Mouse (Mus musculus) midbrain, embryonic 15.5 days (tissue): Measurements from ENCODE around the gene Fdps. TPM values are rescaled to one million over a fixed set of nuclear protein-coding genes. Genes with fewer than 3 reads are reported as not detected.
A peak's percentile ranks its signal among the peaks of the same experiment; 100 is the strongest.

ENCODE experiments used
- ATAC-seq: fragments of 200-750 bp; cut with Nextera tagmentation; replicated peaks from 2 replicates; pipeline ENCODE4 v1.8.0; 2017; ENCODE audit warnings: moderate TSS enrichment
- H3K27ac ChIP-seq: fragments of 300-500 bp; sonication (generic); 2 replicates; pipeline ENCODE4 v1.5.1; 2015; ENCODE audit warnings: mild to moderate bottlenecking, inconsistent platforms
- H3K27me3 ChIP-seq: fragments of 300-500 bp; sonication (generic); replicated peaks from 2 replicates; pipeline ENCODE4 v1.6.1; 2015; ENCODE audit warnings: inconsistent platforms
- H3K36me3 ChIP-seq: fragments of 300-500 bp; sonication (generic); replicated peaks from 2 replicates; pipeline ENCODE4 v1.6.1; 2015; ENCODE audit warnings: inconsistent platforms
- H3K4me1 ChIP-seq: fragments of 300-500 bp; sonication (generic); 2 replicates; pipeline ENCODE4 v1.6.1; 2015; ENCODE audit warnings: inconsistent platforms
- H3K4me2 ChIP-seq: fragments of 300-500 bp; sonication (generic); 2 replicates; pipeline ENCODE4 v1.6.1; 2015; ENCODE audit warnings: inconsistent platforms, mild to moderate bottlenecking, moderate library complexity
- H3K4me3 ChIP-seq: fragments of 300-500 bp; sonication (generic); 2 replicates; pipeline ENCODE4 v1.5.1; 2015; ENCODE audit warnings: mild to moderate bottlenecking, inconsistent platforms
- H3K9ac ChIP-seq: fragments of 300-500 bp; sonication (generic); 2 replicates; pipeline ENCODE4 v1.6.1; 2015; ENCODE audit warnings: mild to moderate bottlenecking, inconsistent platforms
- H3K9me3 ChIP-seq: fragments of 300-500 bp; sonication (generic); 2 replicates; pipeline ENCODE4 v1.6.1; 2016; ENCODE audit warnings: inconsistent platforms
- WGBS: fragments of 180-500 bp; shearing (Covaris S2); methylation state at CpG from one replicate; pipeline ENCODE4 v1.1.7; 2015; ENCODE audit warnings: mixed read lengths; 5-methylcytosine and 5-hydroxymethylcytosine counted together
- polyA plus RNA-seq: library from polyadenylated mRNA; unstranded; fragments of >200 nt; fragmentation: Nextera tagmentation; extraction: Ambion mirVana; gene quantifications from 2 replicates; pipeline ENCODE4 v1.2.1, GENCODE M21; 2015

Fdps gene
- 461 and 488 TPM in 2 replicates for polyA plus RNA-seq

DNA sequence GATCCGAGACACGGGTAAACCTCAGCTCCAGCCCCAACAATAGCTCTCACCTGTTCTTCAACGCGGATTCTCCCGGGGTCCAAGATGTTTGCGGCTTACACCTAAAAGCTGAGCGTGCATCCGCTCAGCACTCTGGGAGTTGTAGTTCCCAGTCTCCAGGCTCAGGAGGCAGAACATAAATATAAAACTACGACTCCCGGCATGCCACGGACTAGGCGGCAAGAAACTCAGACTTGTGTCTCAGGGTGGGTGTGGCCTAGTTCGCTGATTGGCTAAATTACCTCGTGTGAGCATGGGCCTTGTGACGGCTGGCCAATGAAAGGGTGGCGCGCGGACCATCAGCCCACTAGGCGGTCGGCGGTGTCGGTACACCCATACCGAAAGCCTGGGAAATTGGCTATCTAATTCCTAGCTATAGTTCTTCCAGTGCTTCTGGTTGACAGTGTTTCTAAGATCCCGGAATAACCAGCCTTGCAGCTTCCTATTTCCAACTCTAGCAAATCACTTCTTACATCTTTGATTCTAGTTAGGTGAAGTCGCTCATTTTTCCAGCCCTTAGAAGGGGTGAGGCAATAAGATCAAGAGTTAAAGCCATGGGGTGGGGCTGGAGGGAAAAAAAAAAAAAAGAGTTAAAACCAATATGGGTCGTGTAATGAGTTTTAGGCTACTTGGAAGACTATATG is at the start of gene Fdps:
Fdps (minus strand) TSS at position 148 of the 683 bp plus-strand sequence.
- H3K4me3 ChIP-seq: peak within 1 kb of the TSS; percentile 69
- H3K9ac ChIP-seq: peak within 1 kb of the TSS; percentile 49
- peak; percentile 99 for ATAC-seq
- no peaks in the 10 kb centered on the region for H3K9me3 ChIP-seq
- WGBS: under 1% methylated on average over 26 of the region's 26 CpGs
- H3K27me3 ChIP-seq: no peaks in the 10 kb centered on the region
- peaks cover 35% of the 10 kb centered on the region for H3K4me1 ChIP-seq
- peak within 1 kb of the TSS; percentile 84 for H3K27ac ChIP-seq
- peak within 1 kb of the TSS; percentile 80 for H3K4me2 ChIP-seq
- peaks cover 9% of the 10 kb centered on the region; the same call in 1 of the 2 replicates for H3K36me3 ChIP-seq

DNA sequence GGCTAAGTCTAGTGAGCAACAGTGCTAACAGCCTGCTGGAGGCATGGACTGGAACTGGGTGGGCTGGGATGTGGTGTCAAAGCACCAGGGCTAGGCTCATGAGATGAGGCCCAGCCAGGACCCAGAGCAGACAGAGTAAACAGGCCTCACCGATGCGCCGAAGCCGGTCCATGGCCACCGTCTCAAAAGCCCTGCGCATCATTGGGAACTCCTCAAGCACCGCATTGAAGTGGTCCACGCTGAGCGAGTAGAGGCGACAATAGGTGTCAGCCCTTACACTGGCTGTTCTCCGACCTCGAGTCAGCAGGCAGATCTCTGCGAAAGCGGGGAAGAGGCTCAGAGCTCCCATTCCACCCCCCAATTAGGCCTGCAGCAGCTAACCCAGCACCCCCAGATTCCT is 46.8 kb upstream of the Fdps start:
- H3K9ac ChIP-seq: no peak overlapping the region
- H3K36me3 ChIP-seq: peaks cover 9% of the 10 kb centered on the region; the same call in 1 of the 2 replicates
- no peak overlapping the region for H3K27ac ChIP-seq
- no peak overlapping the region for H3K4me3 ChIP-seq
- no peak for ATAC-seq
- H3K9me3 ChIP-seq: no peaks in the 10 kb centered on the region
- WGBS: 72% methylated on average over 14 of the region's 14 CpGs
- no peak overlapping the region for H3K4me2 ChIP-seq
- H3K27me3 ChIP-seq: peaks cover 9% of the 10 kb centered on the region; the same call in 1 of the 2 replicates
- peaks cover 3% of the 10 kb centered on the region; the same call in 1 of the 2 replicates for H3K4me1 ChIP-seq

DNA sequence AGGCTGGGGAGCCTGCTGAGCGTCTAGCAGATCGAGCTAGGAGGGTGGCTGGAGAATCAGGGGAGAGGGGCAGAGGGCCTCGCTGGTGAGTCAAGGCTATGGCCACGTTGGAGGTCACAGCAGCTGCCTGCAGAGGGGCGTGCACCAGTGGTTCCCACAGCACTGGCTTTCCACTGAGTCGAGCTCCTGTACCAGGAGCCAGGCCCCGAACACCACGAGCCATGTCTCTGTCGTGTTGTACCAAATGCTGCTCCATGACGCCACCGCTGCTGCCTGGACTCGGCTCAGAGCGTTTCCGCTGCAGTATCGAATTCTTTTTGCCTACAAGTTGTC is 46.2 kb upstream of the Fdps start:
- Histone ChIP-seq H3K27ac (no peak overlapping the region), H3K4me2 (no peak overlapping the region), H3K36me3 (peaks cover 9% of the 10 kb centered on the region; the same call in 1 of the 2 replicates), H3K27me3 (peaks cover 9% of the 10 kb centered on the region; the same call in 1 of the 2 replicates), H3K9ac (no peak overlapping the region), H3K4me3 (no peak overlapping the region), H3K9me3 (no peaks in the 10 kb centered on the region), H3K4me1 (peaks cover 3% of the 10 kb centered on the region; the same call in 1 of the 2 replicates)
- 11% methylated on average over 15 of the region's 15 CpGs for WGBS
- ATAC-seq: no peak

DNA sequence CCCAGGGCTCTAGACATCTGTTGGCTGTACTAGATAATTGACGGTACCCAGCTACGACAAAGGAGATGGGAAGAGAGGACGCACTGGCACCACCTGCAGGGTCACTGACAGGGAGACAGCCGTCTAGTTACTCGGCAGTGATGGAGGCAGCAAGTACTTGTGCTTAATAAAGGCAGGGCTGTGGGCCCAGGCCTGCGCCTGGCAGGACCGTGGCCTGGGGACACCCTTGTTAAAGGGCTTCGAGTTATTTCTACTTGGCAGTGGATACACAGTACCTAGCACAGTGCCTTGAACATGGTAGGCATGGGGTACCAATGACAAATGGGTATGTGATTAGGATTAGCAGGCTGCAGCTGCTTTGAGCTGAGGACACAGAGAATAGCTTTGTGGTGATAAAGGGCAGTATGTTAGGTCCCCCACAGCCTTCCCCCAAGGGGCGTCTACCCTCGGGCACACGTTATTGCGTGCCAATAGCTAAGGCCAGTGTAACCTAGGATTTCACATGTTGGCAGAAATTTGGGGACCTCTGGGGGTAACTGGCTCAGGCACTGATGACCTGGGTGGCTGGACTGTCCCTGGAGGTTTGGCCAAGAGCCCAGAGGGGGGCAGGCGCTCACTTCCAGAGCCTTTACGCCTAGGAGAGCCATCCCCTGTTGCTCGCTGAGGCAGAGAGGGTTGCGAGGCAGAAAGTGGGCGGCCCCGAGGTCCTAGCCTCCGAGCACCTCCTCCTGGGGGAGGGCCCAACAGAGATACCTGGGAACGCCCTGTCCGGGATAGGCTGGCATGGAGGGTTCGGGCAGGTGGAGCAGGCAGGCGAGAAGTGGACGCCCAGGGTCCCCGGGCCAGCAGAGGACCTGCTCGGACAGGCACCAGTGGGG is 45.6 kb upstream of the Fdps start:
- ATAC-seq: 0 out of 2 replicates have a peak, but pooled peaks have one; percentile 25
- 24% methylated on average over 26 of the region's 26 CpGs for WGBS

DNA sequence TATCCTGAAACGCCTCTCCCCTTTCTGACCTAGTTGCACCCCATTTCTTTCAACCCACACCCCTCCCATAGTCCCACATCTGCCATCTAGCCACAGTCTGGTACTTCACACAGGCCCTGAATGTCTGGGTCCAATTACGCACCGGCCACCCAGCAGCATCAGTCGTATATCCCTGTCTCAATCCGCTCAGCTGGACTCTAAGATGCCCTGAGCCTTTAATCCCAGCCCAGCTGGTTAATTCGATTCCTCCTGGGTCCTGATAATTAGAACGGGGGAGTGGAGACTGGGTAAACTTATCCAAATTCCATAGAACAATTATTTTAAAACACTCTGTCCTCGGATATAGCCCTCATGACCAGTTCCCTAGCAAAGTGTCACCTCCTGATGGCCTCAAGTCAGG is 43.8 kb upstream of the Fdps start:
- no peak for ATAC-seq
- peaks cover 9% of the 10 kb centered on the region; the same call in 1 of the 2 replicates for H3K27me3 ChIP-seq
- no peak overlapping the region for H3K9ac ChIP-seq
- H3K4me2 ChIP-seq: no peak overlapping the region
- 27% methylated on average over 8 of the region's 8 CpGs for WGBS
- peaks cover 4% of the 10 kb centered on the region; the same call in 1 of the 2 replicates for H3K36me3 ChIP-seq
- peaks cover 3% of the 10 kb centered on the region; the same call in 1 of the 2 replicates for H3K4me1 ChIP-seq
- H3K27ac ChIP-seq: no peak overlapping the region
- H3K9me3 ChIP-seq: no peaks in the 10 kb centered on the region
- H3K4me3 ChIP-seq: no peak overlapping the region

More for the DNA sequence above, 45.6 kb upstream of the Fdps start:
- Histone ChIP-seq H3K4me3 (no peak overlapping the region), H3K36me3 (peaks cover 9% of the 10 kb centered on the region; the same call in 1 of the 2 replicates), H3K4me1 (peaks cover 3% of the 10 kb centered on the region; the same call in 1 of the 2 replicates), H3K9me3 (no peaks in the 10 kb centered on the region), H3K9ac (no peak overlapping the region), H3K4me2 (no peak overlapping the region), H3K27ac (no peak overlapping the region), H3K27me3 (peaks cover 9% of the 10 kb centered on the region; the same call in 1 of the 2 replicates)

DNA sequence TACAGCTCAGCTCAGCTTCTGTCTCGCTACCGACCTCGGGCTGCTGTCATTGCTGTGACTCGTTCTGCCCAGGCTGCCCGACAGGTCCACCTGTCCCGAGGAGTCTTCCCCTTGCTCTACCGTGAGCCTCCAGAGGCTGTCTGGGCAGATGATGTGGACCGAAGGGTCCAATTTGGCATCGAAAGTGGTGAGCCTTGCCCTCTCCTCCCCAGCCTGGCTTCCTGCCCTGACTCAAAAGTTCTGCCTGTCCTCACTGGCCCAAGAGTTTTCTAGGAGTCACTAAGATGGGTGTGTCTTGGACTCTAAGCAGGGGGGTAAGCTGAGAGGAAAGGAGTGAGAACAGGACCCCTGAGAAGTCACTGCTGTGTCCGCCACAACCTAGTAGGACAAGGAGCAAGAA is 43.1 kb upstream of the Fdps start:
- Histone ChIP-seq H3K27me3 (peaks cover 9% of the 10 kb centered on the region; the same call in 1 of the 2 replicates), H3K27ac (no peak overlapping the region), H3K4me3 (no peak overlapping the region), H3K4me1 (peaks cover 3% of the 10 kb centered on the region; the same call in 1 of the 2 replicates), H3K9me3 (no peaks in the 10 kb centered on the region), H3K36me3 (peaks cover 3% of the 10 kb centered on the region; the same call in 1 of the 2 replicates), H3K9ac (no peak overlapping the region), H3K4me2 (no peak overlapping the region)
- 88% methylated on average over 10 of the region's 10 CpGs for WGBS
- ATAC-seq: no peak

DNA sequence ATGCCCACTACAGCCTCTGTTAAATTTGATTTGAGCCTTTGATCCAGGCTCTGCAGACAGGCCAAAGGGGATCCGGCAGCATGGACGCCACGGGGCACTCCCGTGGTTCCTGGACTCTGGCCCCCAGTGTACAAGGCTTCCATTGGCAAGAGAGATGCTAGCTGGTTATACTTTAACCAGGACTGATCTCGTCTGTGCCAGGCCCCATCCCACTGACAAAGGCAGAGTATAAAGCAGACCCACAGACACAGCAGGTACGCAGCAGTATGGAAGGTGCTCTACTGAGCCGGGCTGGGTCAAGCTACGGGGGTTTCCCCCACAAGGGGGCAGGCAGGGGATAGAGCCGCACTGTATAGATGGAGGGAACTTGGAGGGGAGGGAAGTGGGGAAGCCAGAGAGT is 34.6 kb upstream of the Fdps start:
- no peaks in the 10 kb centered on the region for H3K9me3 ChIP-seq
- no peak for ATAC-seq

DNA sequence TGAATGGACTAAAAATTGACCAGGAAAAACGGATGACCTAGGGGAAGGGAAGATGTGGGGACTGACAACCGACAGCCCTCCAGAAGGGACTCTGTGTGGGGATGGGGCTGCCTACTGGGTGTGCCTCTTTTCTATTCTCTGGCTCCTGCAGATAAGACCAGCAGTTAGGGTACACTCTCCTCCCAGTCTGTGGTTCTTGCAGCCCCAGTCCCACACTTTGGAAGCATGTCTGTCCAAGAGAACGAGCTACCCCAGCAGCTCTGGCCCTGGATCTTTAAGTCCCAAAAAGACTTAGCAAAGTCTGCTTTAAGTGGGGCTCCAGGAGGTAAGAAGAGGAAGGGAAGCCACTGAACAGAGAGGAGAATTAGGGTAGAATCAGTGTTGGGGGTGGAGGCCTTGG is 34.2 kb upstream of the Fdps start, which contains the start of gene Pklr:
Pklr (plus strand) TSS at position 185 of the 400 bp plus-strand sequence.
- 75% methylated on average over 3 of the region's 3 CpGs for WGBS
- Histone ChIP-seq H3K27ac (no peak within 1 kb of the TSS), H3K4me2 (no peak within 1 kb of the TSS)

More for the DNA sequence above, 34.6 kb upstream of the Fdps start:
- WGBS: 49% methylated on average over 9 of the region's 9 CpGs
- Histone ChIP-seq H3K27me3 (no peaks in the 10 kb centered on the region), H3K4me2 (no peak overlapping the region), H3K4me3 (no peak overlapping the region), H3K4me1 (peaks cover 7% of the 10 kb centered on the region; the same call in 1 of the 2 replicates), H3K36me3 (no peaks in the 10 kb centered on the region), H3K9ac (no peak overlapping the region), H3K27ac (no peak overlapping the region)

DNA sequence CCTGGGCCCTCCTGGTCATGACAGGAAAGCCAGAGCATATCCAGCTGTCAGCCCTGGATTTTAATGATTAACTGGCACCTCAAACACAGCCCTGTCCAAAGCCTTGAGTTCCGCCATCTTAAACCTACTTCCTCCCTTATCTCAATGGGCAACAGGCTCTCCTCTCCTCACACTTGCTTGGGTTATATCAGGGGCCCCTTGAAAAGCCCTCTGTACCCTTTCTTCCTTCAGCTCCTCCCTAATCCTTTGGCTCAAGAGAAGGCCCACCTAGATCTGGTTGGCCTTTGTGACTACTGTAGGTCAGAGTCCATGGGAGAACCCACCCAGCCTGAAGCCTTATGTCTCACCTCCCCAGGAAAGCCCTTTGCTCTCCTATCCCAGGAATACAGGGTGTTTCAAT is 32.0 kb upstream of the Fdps start:
- Histone ChIP-seq H3K9ac (no peak overlapping the region), H3K36me3 (no peaks in the 10 kb centered on the region), H3K9me3 (no peaks in the 10 kb centered on the region), H3K4me3 (no peak overlapping the region), H3K4me2 (no peak overlapping the region), H3K27me3 (no peaks in the 10 kb centered on the region), H3K27ac (no peak overlapping the region), H3K4me1 (peaks cover 7% of the 10 kb centered on the region; the same call in 1 of the 2 replicates)
- ATAC-seq: no peak
- 88% methylated on average over 1 of the region's 1 CpGs for WGBS

More for the DNA sequence above, 34.2 kb upstream of the Fdps start, which contains the start of gene Pklr:
- Histone ChIP-seq H3K36me3 (no peaks in the 10 kb centered on the region), H3K9me3 (no peaks in the 10 kb centered on the region), H3K27me3 (no peaks in the 10 kb centered on the region), H3K4me3 (no peak within 1 kb of the TSS), H3K4me1 (peaks cover 7% of the 10 kb centered on the region; the same call in 1 of the 2 replicates), H3K9ac (no peak within 1 kb of the TSS)
- ATAC-seq: no peak

DNA sequence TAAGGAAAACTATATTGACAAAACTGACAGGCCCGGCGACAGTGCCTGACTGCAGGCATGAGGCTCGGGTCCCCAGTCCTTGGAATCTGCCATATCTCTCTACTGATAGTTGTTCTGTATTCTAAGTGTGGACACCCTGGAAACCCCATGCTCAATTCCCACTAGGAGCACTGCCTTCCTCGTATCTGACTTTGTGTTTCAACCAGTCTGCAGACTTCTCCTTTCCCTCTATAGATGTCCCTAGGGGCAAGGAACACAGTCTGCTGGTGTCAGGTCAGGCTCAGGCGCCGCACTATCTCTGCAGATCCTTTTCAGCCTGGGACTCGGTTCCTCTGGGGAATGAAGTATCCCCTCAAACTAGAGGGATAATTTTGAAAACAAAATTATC is 31.3 kb upstream of the Fdps start:
- Histone ChIP-seq H3K4me2 (no peak overlapping the region), H3K27ac (no peak overlapping the region), H3K9ac (no peak overlapping the region), H3K9me3 (no peaks in the 10 kb centered on the region), H3K36me3 (no peaks in the 10 kb centered on the region), H3K4me1 (peaks cover 7% of the 10 kb centered on the region; the same call in 1 of the 2 replicates), H3K27me3 (no peaks in the 10 kb centered on the region), H3K4me3 (no peak overlapping the region)
- ATAC-seq: no peak
- WGBS: 83% methylated on average over 7 of the region's 7 CpGs

DNA sequence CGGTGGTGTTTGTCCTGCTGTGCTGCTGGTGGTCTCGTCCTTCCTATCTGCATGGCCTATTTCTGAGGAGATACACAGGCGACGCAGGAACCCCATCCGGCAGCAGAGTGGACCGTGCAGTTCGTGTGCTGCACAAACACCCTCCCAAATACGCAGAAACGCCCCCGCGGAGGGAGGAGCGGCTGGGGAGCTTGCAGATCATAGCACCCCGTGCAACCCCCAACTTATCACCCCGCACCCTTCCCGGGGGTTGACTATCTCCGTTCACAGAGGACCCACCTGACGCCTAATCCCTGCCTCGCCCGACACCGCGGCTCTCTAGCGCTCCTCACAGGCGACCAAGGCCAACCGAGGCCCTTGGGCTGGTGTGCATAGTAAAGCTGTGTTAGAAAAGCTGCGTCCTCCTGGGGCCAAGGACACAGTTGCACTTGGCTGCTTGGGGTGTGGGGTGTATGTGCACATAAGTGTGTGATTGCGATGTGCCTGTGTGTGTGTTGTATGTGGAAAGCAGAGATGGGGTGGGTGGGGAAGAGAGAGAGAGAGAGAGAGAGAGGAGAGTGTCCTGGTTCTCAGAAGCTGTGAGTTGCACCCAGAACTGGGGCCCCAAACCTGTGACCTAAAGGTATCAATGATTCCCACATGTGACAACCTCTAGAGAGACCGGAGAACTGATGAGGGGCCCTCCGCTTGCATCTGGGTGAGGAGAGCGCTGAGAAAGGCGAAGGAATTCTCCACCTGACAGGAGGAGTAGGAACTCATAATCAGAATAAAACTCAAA is 30.7 kb upstream of the Fdps start:
- Histone ChIP-seq H3K4me2 (peak overlapping the region; percentile 54), H3K36me3 (no peaks in the 10 kb centered on the region), H3K4me1 (peaks cover 7% of the 10 kb centered on the region; the same call in 1 of the 2 replicates), H3K27me3 (no peaks in the 10 kb centered on the region), H3K9ac (peak overlapping the region; percentile 28; the same call in 1 of the 2 replicates), H3K4me3 (peak overlapping the region; percentile 30), H3K9me3 (no peaks in the 10 kb centered on the region), H3K27ac (no peak overlapping the region)
- WGBS: 14% methylated on average over 30 of the region's 30 CpGs
- ATAC-seq: peak; percentile 20; the same call in 1 of the 2 replicates
